Mouse (Mus musculus) c-Kit-positive CD71-negative TER-119-negative erythroid progenitor cells, embryonic 14.5 days (primary cell): ENCODE results near the gene Nme3.

Experiments used
- DNase-seq: peaks from one replicate; pipeline ENCODE4 v3.0.0-alpha.2; 2013; ENCODE audit warnings: low read depth

Gene Nme3

DNA sequence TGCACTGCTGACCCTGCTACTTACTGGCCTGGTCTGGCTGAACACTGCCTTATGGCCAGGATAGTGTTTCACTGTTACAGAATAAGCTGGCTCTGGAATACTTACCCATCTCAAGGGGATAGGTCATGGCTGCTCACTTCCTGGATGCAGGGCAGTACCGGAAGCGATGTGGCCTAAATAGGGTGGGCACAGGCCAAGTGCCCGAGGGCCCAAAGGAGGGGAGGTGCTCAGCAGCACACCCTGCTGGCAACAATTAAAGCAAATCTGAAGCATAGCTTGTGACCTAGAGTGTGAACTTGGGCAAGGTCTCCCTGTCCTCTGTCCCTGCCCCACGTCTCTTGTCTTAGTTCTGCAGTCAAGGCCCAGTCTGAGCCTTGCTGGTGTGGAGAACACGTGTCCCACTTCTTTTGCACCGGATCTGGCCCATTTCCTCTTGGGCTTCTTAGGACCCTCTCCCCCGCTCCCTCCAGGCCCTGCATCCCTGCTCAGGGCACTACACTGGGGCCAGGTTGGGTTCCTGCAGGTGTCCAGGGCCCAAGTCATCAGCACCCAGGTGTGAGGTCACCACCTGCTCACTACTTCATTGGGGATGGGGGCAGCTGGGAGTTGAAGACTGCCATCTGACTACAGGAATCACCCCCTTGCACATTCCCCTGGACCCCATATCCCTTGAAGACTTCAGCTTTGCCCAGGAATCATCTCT, 14.4 kb upstream of the Nme3 start:
- peak; percentile 62 for DNase-seq

DNA sequence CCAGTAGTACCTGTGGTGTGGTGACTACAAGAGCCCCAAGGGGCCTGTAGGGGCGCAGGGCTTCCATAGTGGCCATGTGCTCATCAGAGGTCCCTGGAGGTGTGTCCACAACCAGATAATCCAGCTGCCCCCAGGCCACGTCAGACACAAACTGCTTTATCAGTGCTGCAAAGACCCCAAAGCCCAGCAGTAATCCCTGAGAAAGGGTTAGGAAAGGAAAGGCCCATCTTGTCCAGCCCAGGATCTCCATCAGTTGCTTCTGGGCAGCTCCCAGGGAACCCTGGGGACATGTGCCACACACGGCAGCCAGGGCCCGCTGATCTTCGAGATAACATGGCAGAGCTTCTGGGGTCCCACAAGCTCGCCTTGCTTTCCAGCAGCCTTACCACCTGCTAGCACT, 11.9 kb upstream of the Nme3 start:
- DNase-seq, result no peak

DNA sequence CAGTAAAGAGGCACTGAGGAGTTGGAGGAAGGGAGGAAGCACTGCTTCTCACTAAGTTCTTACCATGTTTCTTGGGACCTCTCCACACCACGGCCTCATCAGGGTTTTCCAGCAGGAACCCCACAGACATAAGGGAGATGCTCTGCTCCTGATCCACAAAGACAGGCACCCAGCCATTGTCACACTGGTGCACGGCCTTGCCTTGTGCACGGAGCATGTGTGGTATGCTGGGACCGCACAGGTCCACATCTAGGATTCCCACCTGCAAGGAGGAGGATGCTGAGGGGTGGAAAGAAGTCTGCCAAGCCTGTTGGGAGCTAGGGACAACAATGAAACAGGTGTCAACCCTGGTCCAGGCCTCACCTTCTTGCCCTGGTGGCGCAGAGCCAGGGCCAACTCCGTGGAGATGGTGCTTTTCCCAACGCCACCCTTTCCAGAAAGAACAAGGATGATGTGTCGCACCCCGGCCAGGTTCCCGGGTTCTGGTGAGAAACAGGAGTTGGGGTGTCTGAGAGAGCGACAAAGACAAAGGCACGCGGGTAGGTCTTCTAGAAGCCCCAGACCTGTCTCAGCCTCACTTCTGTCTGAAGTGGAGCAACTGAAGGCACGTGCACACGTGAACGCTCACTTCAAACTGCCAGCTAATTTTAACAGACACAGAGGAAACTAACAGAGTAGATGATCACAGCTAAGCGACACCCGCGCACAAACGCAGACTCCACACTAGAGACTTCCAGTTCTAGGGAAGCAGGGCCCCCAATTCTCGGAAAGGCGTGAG, 10.8 kb upstream of the Nme3 start:
- no peak for DNase-seq

DNA sequence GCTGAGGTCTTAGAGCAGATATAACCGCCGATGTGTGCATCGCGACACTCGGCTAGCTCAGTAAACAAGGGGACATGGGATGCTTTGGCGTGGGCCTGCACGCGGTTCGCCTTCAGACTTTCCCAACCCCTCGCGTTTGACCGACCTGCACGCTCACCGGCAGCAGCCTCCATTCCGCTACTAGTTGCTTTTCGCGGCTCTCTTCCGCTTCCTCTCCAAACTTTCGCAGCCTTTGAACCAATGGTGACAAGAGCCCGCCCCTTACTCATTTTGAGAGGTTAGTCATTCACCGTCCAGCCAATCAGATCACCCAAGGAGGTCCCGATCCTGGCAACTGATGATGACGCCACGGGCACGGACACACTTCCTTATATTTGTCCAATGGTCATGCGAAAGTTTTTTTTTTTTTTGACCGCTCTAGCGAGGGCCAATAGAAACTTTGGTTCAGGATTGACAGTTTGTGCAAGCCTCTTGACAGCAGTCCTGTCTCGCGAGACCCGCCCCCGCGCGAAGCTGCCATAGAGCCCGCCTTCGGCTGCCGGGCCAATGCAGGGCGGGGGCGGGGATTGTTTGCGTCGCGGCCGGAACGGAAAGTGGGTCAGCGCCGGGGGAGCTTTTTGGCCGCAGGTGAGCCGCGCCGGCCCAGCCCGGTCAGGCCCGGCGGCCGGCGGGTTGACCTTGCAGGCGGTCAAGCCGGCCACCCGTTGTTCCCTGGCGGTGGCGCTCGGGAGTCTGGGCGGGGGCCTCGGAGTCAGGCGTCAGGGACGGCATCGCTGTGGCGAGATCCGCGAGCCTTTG, 10.0 kb upstream of the Nme3 start, which contains the start of the genes Nubp2 and Spsb3:
Gene Nubp2, minus strand, starts transcription at position 216 of the 798 bp plus-strand sequence.
Gene Spsb3, plus strand, starts transcription at position 510 of the 798 bp plus-strand sequence.
- peak; percentile 99 for DNase-seq

DNA sequence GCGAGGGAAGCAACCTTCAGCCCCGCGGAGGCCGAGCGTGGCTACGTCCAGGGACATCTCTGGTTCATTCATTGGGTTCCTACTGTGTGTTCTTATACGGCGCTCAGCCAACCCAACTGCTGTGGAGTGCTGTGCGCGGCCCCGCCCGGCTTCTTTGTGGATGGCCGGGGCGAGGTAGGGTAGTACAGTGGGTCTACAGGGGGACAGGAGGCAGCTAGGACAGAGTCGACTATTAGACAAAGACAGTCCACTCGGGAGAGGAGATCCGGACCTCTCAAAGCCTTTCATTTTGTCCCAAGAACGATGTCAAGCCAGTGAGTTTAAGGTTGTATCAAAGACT, 9.4 kb upstream of the Nme3 start:
- DNase-seq, result peak; percentile 16

DNA sequence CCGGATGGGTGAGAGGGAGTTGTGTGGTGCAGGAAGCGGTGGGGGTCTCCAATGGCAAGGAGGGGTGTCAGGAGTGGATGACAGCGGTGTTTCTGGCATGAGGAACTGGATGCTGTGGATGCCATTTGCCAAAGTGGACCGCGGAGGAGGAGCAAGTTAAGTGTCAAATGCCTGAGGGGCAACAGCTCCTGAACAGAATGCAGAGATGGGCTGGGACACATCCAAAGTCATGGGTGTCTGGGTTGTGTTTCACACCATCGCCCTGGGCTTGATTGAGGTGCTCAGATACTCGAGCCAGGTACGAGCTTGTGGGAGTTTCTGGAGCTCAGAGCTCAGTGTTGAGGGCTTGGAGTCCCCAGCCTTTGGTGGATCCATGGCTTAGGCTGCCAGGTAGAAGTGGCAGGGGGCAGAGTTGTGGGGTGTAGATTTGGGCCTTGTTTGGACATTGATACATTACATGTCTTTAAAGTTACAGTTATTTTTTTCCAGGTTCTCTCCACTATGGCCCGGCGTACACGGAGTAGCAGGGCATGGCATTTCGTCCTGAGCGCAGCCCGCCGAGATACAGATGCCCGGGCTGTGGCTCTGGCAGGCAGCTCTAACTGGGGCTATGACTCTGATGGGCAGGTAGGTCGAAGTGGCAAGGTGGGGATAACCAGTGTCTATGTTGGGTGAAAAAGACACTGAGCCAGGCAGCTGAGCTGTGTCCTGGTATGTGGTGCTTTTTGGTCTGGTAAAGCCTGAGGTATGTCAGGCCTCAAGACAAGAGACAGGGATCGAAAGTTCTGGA, 8.8 kb upstream of the Nme3 start:
- peak; percentile 13 for DNase-seq

DNA sequence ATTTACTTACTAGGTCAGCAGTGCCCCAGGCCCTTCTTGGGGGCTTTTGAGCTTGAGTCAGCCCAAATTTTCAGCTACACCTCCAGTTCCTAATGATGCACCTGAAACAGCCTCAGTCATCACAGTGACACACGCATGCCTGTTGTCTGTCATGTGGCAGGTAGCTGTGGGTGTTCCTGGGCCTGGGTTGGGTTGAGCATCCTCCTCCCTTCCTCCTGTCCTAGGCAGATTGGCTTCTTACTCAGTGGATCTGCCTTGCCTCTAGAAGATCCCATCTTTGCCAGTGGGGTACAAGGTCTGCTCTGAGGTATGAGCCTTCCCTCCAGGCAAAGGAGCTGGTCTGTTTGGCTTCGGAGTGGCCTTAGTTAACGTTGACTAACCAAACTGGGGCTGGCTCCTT, 7.4 kb upstream of the Nme3 start:
- no peak for DNase-seq

DNA sequence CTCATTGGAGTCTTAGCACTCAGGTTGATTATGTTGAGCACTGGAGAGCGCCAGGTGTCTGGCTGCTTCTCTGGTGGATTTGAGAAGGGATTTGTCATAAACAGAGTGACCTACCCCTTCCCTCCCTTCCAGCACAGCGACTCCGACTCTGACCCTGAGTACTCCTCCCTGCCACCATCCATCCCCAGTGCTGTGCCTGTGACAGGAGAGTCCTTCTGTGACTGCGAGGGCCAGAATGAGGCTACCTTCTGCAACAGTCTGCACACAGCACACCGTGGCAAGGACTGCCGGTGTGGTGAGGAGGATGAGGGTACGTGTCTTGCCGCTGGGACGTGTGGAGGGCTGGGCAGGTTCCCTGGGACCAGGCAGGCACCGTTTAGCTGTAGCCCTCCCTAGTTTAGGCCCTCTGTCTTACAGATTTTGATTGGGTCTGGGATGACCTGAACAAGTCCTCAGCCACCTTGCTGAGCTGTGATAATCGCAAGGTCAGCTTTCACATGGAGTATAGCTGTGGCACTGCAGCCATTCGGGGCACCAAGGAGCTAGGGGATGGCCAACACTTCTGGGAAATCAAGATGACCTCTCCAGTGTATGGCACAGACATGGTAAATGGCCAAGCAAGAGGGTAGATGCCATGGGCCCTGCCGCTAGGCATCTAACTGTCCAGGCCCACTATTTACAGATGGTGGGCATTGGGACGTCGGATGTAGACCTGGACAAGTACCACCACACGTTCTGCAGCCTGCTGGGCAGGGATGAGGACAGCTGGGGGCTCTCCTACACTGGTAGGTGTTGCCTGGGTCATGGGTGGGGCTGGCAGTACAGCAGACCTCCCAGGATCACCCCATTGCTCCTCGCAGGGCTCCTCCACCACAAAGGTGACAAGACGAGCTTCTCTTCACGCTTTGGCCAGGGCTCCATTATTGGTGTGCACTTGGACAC, 5.9 kb upstream of the Nme3 start:
- DNase-seq, result no peak

DNA sequence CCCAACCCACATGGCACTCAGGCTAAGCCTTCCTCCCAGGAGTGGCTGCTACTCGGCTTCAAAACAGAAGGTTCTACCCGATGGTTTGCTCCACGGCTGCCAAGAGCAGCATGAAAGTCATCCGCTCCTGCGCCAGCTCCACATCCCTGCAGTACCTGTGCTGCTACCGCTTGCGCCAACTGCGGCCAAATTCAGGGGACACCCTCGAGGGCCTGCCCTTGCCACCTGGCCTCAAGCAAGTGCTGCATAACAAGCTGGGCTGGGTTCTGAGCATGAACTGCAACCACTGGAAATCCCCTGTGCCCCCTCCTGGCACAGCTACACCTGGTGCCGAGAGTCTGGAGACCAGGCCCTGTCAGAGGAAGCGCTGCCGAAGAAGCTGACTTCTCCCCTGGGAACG, 5.0 kb upstream of the Nme3 start:
- no peak for DNase-seq

DNA sequence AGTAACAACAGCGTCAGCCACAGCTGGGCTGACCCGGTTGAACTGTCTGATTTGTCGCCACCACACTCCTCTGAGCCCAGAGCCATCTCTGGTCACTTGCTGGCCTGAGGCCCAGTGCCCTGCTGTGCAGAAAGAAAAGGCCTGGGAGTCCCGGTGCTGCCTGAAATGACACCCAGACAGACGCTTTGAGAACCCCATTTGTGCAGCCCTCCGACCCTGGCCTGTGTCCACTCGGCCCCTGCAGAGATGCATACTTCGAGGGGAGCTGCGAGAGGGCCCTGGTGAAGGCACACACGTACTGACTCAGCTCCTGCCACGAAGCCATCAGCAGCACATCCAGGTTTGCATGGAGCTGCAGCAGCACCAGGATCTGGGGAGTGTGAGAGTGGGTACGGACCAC, 3.5 kb upstream of the Nme3 start:
- no peak for DNase-seq

DNA sequence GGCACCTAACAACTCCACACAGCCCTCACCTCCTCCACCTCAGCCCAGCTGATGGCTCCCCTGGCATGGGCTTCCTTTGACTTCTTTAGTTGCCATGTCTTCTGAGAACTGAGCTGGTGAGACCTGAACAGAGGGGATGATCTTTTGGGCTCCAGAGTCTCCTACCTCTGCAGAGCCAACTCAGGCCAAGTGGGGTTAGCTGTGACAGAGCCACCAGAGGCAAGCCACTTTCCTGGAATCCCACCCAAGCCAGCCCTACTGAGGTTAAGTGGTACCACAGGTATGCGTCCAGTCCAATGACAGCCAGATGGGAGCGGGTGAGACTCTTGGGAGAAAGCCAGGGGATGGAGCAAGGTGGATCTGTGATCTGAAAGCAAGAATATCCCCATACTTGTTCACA, 3.0 kb upstream of the Nme3 start:
- DNase-seq, result no peak

DNA sequence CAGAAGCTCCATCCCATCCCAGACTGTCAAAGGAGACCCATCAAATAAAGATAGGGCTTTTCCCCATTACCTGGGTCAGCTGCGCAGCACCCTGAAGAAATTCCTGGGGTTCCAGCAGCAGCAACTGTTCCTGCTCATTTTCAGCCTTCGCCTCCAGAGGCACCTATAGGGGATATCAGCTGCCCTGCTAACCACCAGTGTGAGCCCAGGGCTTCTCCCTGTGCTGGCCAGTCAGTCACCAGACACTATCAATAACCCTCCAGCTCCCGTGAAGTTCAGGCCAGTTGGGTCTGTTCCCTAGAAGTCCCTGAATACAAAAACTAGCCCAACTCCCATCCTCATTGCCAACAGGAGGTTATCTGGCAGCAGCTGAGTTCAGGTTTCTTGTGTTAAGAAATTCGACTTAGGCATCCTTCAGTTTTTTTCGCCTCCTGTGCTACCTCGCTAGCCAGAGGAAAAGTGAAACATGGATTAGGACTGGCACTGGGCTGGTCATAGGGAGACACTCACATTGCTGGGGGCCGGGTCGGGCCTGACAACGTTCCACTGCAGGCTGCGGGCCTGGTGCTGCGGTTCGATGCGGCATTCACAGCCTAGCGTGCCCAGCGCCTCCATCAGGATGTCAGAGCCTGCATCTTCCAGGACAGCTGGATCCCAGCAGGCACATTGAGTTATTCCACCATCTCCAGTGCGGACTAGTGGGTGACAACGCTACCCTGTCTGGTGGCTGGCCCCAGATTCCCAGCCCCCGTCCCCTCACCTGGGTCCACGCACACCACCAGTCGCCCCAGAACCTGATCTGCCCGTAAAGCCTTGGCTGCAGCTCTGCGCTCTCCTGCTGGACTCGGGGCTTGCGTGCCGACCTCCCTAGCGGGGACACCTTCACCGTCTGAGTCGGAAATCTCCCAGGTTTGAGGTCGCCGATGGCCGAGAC, 2.0 kb upstream of the Nme3 start:
- no peak for DNase-seq

DNA sequence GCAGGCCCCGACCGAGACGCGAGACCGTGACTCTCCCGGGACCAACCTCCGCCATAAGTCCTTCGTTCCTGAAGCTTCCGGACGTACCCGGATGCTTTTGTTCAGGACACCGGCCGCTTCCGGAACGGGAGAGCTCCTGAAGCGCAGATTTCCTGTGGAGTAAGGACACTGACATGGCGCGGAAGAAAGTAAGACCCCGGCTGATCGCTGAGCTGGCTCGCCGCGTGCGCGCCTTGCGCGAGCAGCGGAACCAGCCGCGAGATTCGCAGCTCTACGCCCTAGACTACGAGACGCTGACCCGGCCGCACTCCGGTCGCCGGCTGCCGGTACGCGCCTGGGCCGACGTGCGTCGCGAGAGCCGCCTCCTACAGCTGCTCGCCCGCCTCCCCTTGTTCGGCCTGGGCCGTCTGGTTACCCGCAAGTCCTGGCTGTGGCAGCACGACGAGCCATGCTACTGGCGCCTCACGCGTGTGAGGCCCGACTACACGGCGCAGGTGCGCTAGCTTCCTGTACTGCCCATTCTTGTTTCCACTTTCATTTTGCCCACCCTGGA, 1.2 kb upstream of the Nme3 start, which contains the start of the genes Eme2 and Mrps34:
Gene Eme2, minus strand, starts transcription at position 93 of the 553 bp plus-strand sequence.
Gene Mrps34, plus strand, starts transcription at position 122 of the 553 bp plus-strand sequence.
- DNase-seq, result peak; percentile 83

DNA sequence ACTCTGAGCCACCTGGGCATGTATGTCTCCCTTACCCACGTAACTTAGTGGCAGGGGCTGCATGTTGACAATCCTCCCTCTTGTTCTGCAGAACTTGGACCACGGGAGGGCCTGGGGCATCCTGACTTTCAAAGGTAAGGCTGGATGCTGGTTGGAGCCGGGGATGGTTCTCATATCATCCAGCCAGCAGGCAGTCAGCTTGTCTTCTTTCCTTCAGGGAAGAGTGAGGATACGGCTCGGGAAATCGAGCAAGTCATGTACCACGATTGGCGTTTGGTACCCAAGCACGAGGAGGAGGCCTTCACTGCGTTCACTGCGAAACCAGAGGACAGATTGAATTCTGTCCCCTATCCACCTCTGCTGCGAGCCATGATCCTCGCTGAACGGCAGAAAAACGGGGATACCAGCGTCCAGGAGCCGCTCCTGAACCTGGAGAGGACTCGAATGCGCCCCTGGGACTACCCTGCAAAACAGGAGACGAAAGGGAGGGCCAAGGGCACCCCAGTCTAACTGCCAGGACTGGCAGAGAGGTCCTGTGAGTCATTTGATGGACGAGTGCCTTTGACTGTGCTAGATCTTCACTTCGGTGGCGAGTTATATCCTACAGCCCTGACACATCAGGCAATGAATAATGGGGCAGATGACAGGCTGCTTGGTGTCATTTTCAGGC, 594 bp upstream of the Nme3 start:
- no peak for DNase-seq

DNA sequence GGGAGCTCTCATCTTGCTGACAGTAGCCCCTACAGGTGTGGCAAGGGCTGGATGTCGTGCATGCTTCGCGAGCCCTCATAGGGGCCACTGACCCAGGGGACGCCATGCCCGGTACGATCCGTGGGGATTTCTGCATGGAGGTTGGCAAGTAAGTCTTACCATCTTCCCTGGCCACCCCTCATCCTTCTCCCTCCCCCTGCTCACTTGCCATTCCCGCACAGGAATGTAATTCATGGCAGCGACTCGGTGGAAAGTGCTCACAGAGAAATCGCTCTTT, 631 bp downstream of the Nme3 start:
- no peak for DNase-seq

DNA sequence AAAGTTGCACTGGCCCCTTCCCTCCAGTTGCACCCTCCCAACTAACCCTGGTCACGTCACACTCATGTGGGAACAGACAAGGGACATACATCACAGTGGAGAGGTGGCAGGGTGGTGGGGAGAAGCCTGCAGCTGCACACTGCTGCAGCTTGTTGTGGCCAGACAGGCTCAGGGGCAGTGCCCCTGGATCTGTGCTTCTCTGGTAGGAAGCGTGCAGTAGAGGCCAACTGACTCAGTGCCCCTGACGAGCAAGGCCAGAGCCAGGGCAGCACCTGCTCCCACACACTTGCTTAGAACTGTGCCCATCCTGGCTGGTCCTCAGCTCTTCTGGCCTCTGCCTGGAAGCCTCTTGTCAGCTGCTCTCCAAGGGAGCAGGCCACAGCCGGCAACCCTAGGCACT, 1.3 kb downstream of the Nme3 start:
- DNase-seq, result no peak

DNA sequence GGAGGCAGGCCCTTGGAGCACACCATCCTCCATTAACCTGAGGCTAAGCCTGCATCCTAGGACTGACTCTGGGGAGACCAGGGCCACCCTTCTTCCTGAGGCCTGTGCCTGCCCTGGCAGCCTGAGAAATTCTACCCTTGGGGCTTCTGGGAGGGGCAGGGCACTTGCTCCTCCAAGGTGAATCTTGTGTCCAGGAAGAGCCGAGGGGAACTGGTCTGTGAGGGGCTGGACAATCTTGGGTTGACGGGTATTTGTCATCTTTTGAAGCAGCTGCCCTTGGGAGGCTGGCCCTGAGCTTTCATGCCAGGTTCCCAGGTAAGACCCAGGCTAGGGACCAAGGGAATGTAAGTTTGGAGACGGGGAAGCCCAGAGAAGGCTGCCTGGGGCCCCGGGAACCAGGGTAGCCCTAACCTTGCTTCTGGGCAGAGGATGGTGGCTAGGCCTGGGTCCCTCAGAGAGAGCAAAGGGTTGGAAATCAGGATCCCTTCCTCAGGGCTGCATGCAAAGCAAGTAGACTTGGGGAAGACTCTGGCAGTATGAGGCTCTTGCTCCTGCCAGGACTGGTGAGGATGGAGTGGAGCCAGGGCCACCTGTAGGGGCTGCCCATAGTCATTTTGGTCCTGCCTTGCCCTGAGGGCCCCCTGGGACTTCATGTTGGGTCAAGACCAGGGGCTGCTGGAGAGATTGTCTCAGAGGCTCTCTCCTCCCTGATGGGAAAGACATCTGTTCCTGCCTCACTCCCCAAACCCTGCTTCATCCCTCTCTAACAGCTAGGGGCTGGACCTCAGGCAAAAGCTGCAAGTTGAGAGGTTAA, 1.9 kb downstream of the Nme3 start:
- no peak for DNase-seq

DNA sequence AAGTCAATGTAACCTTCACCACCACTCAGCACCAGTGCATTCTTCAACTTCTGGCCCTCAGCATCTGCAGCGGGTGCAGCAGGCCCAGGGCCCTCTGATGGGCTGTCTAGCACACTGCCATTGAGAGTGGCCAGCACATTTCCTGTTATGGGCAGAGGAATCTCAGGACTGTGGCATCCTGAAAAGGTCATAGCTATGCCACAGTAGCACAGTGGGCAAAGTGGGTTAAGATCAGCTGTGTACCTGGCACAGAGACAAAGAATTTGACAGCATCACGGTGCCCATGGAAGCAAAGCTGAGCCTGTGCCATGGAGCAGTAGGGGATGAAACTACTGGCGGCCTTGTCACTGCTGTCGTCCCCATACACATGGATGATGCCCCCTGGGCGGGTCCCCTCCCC, 2.9 kb downstream of the Nme3 start:
- no peak for DNase-seq
